In genomic region chr13:43479024-43479705, GRCm38 (mm10) we compare ENCODE assay signal across 8 mouse cellular contexts. TPM values are rescaled to one million over a fixed set of nuclear protein-coding genes. Genes with fewer than 3 reads are reported as not detected.
DNase-seq lines count a peak whose midpoint lies in the region; ATAC-seq and TF ChIP-seq lines count a peak whose summit lies in the region.

No protein-coding gene starts in this region.

- peaks cover 17% of the 10 kb centered on the region; the same call in 1 of the 2 replicates for H3K4me1 ChIP-seq in lung, postnatal 0 days (ENCODE audit: insufficient read depth, low read depth, low read length)
- H3K4me1 ChIP-seq in embryonic facial prominence, embryonic 13.5 days: peaks cover 20% of the 10 kb centered on the region
- peaks cover 3% of the 10 kb centered on the region; the same call in 1 of the 2 replicates for H3K4me1 ChIP-seq in intestine, postnatal 0 days (replicated peaks; ENCODE audit: control insufficient read depth, insufficient read depth, low read length)
- H3K4me1 ChIP-seq in small intestine, adult 2 months (ENCODE audit: control insufficient read depth, insufficient read depth, insufficient read length, low read length): peaks cover 12% of the 10 kb centered on the region; the same call in 1 of the 2 replicates

- ATAC-seq in lung, postnatal 0 days: no peak
- no peak for ATAC-seq in embryonic facial prominence, embryonic 13.5 days (ENCODE audit: insufficient number of reproducible peaks, insufficient read depth, low FRiP score, low TSS enrichment, low read depth)
- ATAC-seq in intestine, postnatal 0 days: no peak

- DNase-seq in lung, postnatal 0 days (ENCODE audit: low spot score): peak; percentile 74
- DNase-seq in lung, postnatal 25 days (ENCODE audit: low spot score): no peak
- no peak for DNase-seq in layer of hippocampus, adult 18-20 months (ENCODE audit: low spot score in 2 of 2)
- no peak for DNase-seq in cerebellum, adult 18-20 months
- DNase-seq in left cerebral cortex, adult 18-20 months (ENCODE audit: low spot score in 2 of 2): no peak

- peak overlapping the region; percentile 74 for H3K4me2 ChIP-seq in lung, postnatal 0 days (replicated peaks; ENCODE audit: low read depth, low read length)
- H3K4me2 ChIP-seq in embryonic facial prominence, embryonic 13.5 days: peak overlapping the region; percentile 81
- peak overlapping the region; percentile 75 for H3K4me2 ChIP-seq in intestine, postnatal 0 days (replicated peaks; ENCODE audit: low read depth)

- WGBS in lung, postnatal 0 days: 2% methylated on average over 6 of the region's 6 CpGs
- WGBS in embryonic facial prominence, embryonic 13.5 days: 7% methylated on average over 6 of the region's 6 CpGs
- WGBS in intestine, postnatal 0 days: 6% methylated on average over 6 of the region's 6 CpGs
- 2% methylated on average over 6 of the region's 6 CpGs for WGBS in small intestine, adult 2 months

- H3K9me3 ChIP-seq in lung, postnatal 0 days (ENCODE audit: low read length): no peaks in the 10 kb centered on the region
- no peaks in the 10 kb centered on the region for H3K9me3 ChIP-seq in embryonic facial prominence, embryonic 13.5 days
- no peaks in the 10 kb centered on the region for H3K9me3 ChIP-seq in intestine, postnatal 0 days (ENCODE audit: control insufficient read depth)

- H3K9ac ChIP-seq in lung, postnatal 0 days (replicated peaks; ENCODE audit: low read depth): peak overlapping the region; percentile 99
- H3K9ac ChIP-seq in embryonic facial prominence, embryonic 13.5 days: peak overlapping the region; percentile 98
- peak overlapping the region; percentile 97 for H3K9ac ChIP-seq in intestine, postnatal 0 days (ENCODE audit: low read depth, low read length)

- no peak for TF ChIP-seq POLR2A in small intestine, adult 2 months (IDR thresholded peaks at IDR 0.05; ENCODE audit: low read depth, low read length)

- no peaks in the 10 kb centered on the region for H3K27me3 ChIP-seq in lung, postnatal 0 days (replicated peaks; ENCODE audit: insufficient read depth, low read length)
- H3K27me3 ChIP-seq in embryonic facial prominence, embryonic 13.5 days: no peaks in the 10 kb centered on the region
- no peaks in the 10 kb centered on the region for H3K27me3 ChIP-seq in intestine, postnatal 0 days (replicated peaks; ENCODE audit: control insufficient read depth, insufficient read depth, low read length)
- no peaks in the 10 kb centered on the region for H3K27me3 ChIP-seq in small intestine, adult 2 months (ENCODE audit: control insufficient read depth, insufficient read depth, low read length)

- TF ChIP-seq EP300 in lung, postnatal 0 days (IDR thresholded peaks at IDR 0.05): peak; percentile 96

- no peak for TF ChIP-seq CTCF in lung, postnatal 0 days (IDR thresholded peaks at IDR 0.05)
- TF ChIP-seq CTCF in intestine, postnatal 0 days (IDR thresholded peaks at IDR 0.05; ENCODE audit: low read depth): no peak
- TF ChIP-seq CTCF in small intestine, adult 2 months (IDR thresholded peaks at IDR 0.05; ENCODE audit: extremely low read depth, insufficient read length, insufficient replicate concordance, low read depth, low read length): no peak

- H3K36me3 ChIP-seq in lung, postnatal 0 days (ENCODE audit: insufficient read depth, low read length): no peaks in the 10 kb centered on the region
- H3K36me3 ChIP-seq in embryonic facial prominence, embryonic 13.5 days: no peaks in the 10 kb centered on the region
- H3K36me3 ChIP-seq in intestine, postnatal 0 days (ENCODE audit: control insufficient read depth, insufficient read depth): no peaks in the 10 kb centered on the region
- H3K36me3 ChIP-seq in small intestine, adult 2 months (ENCODE audit: control insufficient read depth, insufficient read depth, low read length): no peaks in the 10 kb centered on the region

- H3K4me3 ChIP-seq in lung, postnatal 0 days (ENCODE audit: low read depth, low read length): peak overlapping the region; percentile 93
- H3K4me3 ChIP-seq in embryonic facial prominence, embryonic 13.5 days: peak overlapping the region; percentile 99
- H3K4me3 ChIP-seq in intestine, postnatal 0 days (ENCODE audit: low read depth, low read length): peak overlapping the region; percentile 87
- H3K4me3 ChIP-seq in small intestine, adult 2 months (ENCODE audit: low read depth, low read length): no peak overlapping the region

- H3K27ac ChIP-seq in lung, postnatal 0 days (ENCODE audit: low read length): peak overlapping the region; percentile 100
- H3K27ac ChIP-seq in embryonic facial prominence, embryonic 13.5 days: peak overlapping the region; percentile 98; the same call in 1 of the 2 replicates
- H3K27ac ChIP-seq in intestine, postnatal 0 days (ENCODE audit: low read depth, low read length): no peak overlapping the region
- H3K27ac ChIP-seq in small intestine, adult 2 months (ENCODE audit: insufficient read depth, low read depth, low read length): peak overlapping the region; percentile 27; the same call in 1 of the 2 replicates

RNA-seq across cellular contexts. Expression of gene Ranbp9, which starts 1.9 kb away (rescaled TPM):
- polyA plus RNA-seq in lung, postnatal 0 days (2015; fragmentation: Nextera tagmentation; extraction: Ambion mirVana): 12.4 and 14.2 TPM in 2 replicates
- 11.0 and 11.1 TPM in 2 replicates for polyA plus RNA-seq in embryonic facial prominence, embryonic 13.5 days (2015; fragmentation: Nextera tagmentation; extraction: Ambion mirVana)
- polyA plus RNA-seq in intestine, postnatal 0 days (2015; fragmentation: Nextera tagmentation; extraction: Ambion mirVana): 6.9 and 7.2 TPM in 2 replicates
- 8.7 and 13.7 TPM in 2 replicates for polyA plus RNA-seq in small intestine, adult 2 months (2012; rRNA removed)
- total RNA-seq in layer of hippocampus, adult 18-20 months (2021): 10 to 100 TPM; 86.0 to 88.0 TPM
- 100 to 1,000 TPM; 102 to 105 TPM for total RNA-seq in left cerebral cortex, adult 18-20 months (2021)
